Mouse (Mus musculus) lung, postnatal 0 days (tissue): Measurements from ENCODE around the gene Cdkl4.

ENCODE experiments used
- CTCF ChIP-seq: IDR thresholded peaks from 2 replicates; pipeline ENCODE4 v1.5.1; 2016; ENCODE audit warnings: antibody characterized with exemption, mild to moderate bottlenecking
- EP300 ChIP-seq: IDR thresholded peaks from 2 replicates; pipeline ENCODE4 v1.6.1; 2016; ENCODE audit warnings: antibody characterized with exemption, mild to moderate bottlenecking, control low read depth

DNA sequence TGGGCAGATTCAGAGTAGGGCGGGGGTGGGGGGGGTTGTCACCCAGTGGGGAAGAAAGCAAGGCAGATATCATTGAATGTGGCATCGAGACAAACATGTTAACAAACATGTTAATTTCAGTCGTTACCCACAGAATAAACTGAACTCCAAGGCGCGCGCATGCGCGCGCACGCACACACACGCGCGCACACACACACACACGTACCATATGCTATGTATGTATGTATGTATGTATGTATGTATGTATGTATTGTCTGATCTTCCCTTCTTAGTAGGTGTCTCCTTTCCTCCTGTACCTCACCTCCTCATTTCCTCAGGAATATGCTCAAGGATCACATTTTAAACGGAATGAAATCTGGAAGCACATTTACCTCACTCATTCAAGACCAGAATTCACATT lies at the start of gene Cdkl4:
- TF ChIP-seq EP300 = no peak
- no peak for TF ChIP-seq CTCF
